Comparison of ENCODE assay signal across 7 mouse cellular contexts in genomic region chr9:68648061-68648460, GRCm38 (mm10).
"Had no signal": no experiment of that assay in that cellular context is flagged by ENCODE, and none has a peak within 500 bp of the region (broad histone marks: within the 10 kb centered on the region; RNA-seq: fewer than 3 reads in every experiment).

No protein-coding gene starts in this region.

- DNase-seq: lung, adult 2 months; lung, postnatal 14 days; lung, postnatal 36 days; right cerebral cortex, postnatal 14 days; thymus, adult 2 months; thymus, postnatal 25 days; thymus, postnatal 4 days had no signal
